Mouse (Mus musculus) WW6 (cell line): Measurements from ENCODE around the gene Kcna5.

Source experiments
- DNase-seq: peaks from one replicate; pipeline ENCODE4 v3.0.0-alpha.2; 2013; ENCODE audit warnings: low read depth, low spot score

Gene Kcna5

GRCm38 (mm10) chr6:126536926-126537325, 1.7 kb upstream of the Kcna5 start:
- DNase-seq = no peak

- DNase-seq = no peak
These were observed 679 bp upstream of the Kcna5 start for GRCm38 (mm10) chr6:126535911-126536270.

- DNase-seq = no peak
These were observed 543 bp downstream of the Kcna5 start for GRCm38 (mm10) chr6:126534531-126535207.

- no peak for DNase-seq
These were observed 3.9 kb downstream of the Kcna5 start for GRCm38 (mm10) chr6:126531306-126531705.

- DNase-seq = no peak
These were observed 5.2 kb downstream of the Kcna5 start for GRCm38 (mm10) chr6:126530019-126530418.

GRCm38 (mm10) chr6:126514720-126515119, 20.5 kb downstream of the Kcna5 start:
- no peak for DNase-seq

GRCm38 (mm10) chr6:126513714-126514248, 21.4 kb downstream of the Kcna5 start:
- DNase-seq = no peak

- DNase-seq = no peak
These were observed 22.1 kb downstream of the Kcna5 start for GRCm38 (mm10) chr6:126513154-126513553.

- DNase-seq = no peak
These were observed 26.5 kb downstream of the Kcna5 start for GRCm38 (mm10) chr6:126508671-126509070.

GRCm38 (mm10) chr6:126503920-126504319, 31.3 kb downstream of the Kcna5 start:
- DNase-seq = no peak

- no peak for DNase-seq
These were observed 32.4 kb downstream of the Kcna5 start for GRCm38 (mm10) chr6:126502691-126503301.

GRCm38 (mm10) chr6:126500985-126501384, 34.2 kb downstream of the Kcna5 start:
- no peak for DNase-seq

GRCm38 (mm10) chr6:126500088-126500487, 35.1 kb downstream of the Kcna5 start:
- peak; percentile 31 for DNase-seq

GRCm38 (mm10) chr6:126497878-126498277, 37.3 kb downstream of the Kcna5 start:
- DNase-seq = peak; percentile 29

GRCm38 (mm10) chr6:126497173-126497839, 37.9 kb downstream of the Kcna5 start:
- no peak for DNase-seq

GRCm38 (mm10) chr6:126487136-126487535, 48.1 kb downstream of the Kcna5 start:
- no peak for DNase-seq

- no peak for DNase-seq
These were observed 50.3 kb downstream of the Kcna5 start for GRCm38 (mm10) chr6:126484887-126485286.

- DNase-seq = no peak
These were observed 51.8 kb downstream of the Kcna5 start for GRCm38 (mm10) chr6:126483264-126483867.
